Mouse (Mus musculus) thymus, adult 2 months (tissue): Measurements from ENCODE around the gene Atad3a.

Source experiments
- CTCF ChIP-seq: fragments of 200-500 bp; IDR thresholded peaks from 2 replicates; pipeline ENCODE4 v1.5.1; 2012; ENCODE audit warnings: mild to moderate bottlenecking, control low read depth, low read length, moderate library complexity, borderline replicate concordance; ENCODE audit not compliant: control insufficient read depth, poor library complexity, insufficient read depth; ENCODE audit errors: extremely low read depth
- POLR2A ChIP-seq: fragments of 200-500 bp; IDR thresholded peaks from 2 replicates; pipeline ENCODE4 v1.6.1; 2012; ENCODE audit warnings: mild to moderate bottlenecking, low read length, control low read depth, moderate library complexity; ENCODE audit not compliant: control insufficient read depth, poor library complexity, insufficient read depth; ENCODE audit errors: extremely low read depth

DNA sequence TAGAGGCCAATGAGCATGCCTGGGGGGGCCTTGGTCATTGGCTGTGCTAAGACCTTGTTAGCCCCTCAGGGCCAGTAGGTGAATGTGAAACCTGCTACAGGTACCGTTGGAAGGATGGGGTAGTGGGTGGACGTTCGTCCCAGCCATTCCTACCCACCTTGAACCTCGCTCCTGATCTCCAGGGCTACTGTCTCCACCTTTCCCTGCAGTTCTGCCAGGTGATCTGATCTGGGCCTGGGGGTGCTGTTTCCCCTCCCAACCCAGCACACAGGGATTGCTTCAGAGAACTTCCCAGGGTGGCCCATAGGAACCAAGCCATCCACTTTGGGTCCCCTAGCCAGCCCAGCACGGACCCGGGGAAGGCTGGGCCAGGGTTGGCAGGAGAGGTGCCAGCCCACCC lies 21.7 kb downstream of the Atad3a start:
- TF ChIP-seq POLR2A = no peak
- no peak for TF ChIP-seq CTCF
